Comparison of ENCODE assay signal across 8 mouse cellular contexts in genomic region chr1:134099516-134100235, GRCm38 (mm10). TPM values are rescaled to one million over a fixed set of nuclear protein-coding genes. Genes with fewer than 3 reads are reported as not detected.
DNase-seq lines count a peak whose midpoint lies in the region; ATAC-seq lines count a peak whose summit lies in the region.

No protein-coding gene starts in this region.

- DNase-seq in heart, adult 9 months (ENCODE audit: low spot score in 2 of 2), result no peak
- DNase-seq in embryonic facial prominence, embryonic 11.5 days (ENCODE audit: low spot score), result no peak
- DNase-seq in left cerebral cortex, postnatal 4 days, result no peak
- no peak for DNase-seq in left cerebral cortex, adult 8-10 months (ENCODE audit: low spot score in 2 of 2)
- no peak for DNase-seq in layer of hippocampus, postnatal 10 days (ENCODE audit: low spot score in 2 of 2)

- peak overlapping the region; percentile 97 for H3K27ac ChIP-seq in heart, embryonic 12.5 days (ENCODE audit: poor library complexity, severe bottlenecking)
- H3K27ac ChIP-seq in embryonic facial prominence, embryonic 11.5 days (replicated peaks; ENCODE audit: low read depth, low read length), result 0 out of 2 replicates have a peak overlapping the region, but pooled peaks have one; percentile 35
- peak overlapping the region; percentile 98 for H3K27ac ChIP-seq in liver, embryonic 16.5 days (ENCODE audit: low read length)

- H3K4me1 ChIP-seq in heart, embryonic 12.5 days (replicated peaks), result peaks cover 62% of the 10 kb centered on the region
- H3K4me1 ChIP-seq in embryonic facial prominence, embryonic 11.5 days (ENCODE audit: control insufficient read depth, insufficient read depth, low read length), result peaks cover 10% of the 10 kb centered on the region; the same call in 1 of the 2 replicates
- peaks cover 56% of the 10 kb centered on the region for H3K4me1 ChIP-seq in liver, embryonic 16.5 days (ENCODE audit: control insufficient read depth, low read depth, low read length)

- peak overlapping the region; percentile 38; the same call in 1 of the 2 replicates for H3K9ac ChIP-seq in heart, embryonic 12.5 days
- peak overlapping the region; percentile 44 for H3K9ac ChIP-seq in embryonic facial prominence, embryonic 11.5 days (replicated peaks; ENCODE audit: low read length)
- peak overlapping the region; percentile 65 for H3K9ac ChIP-seq in liver, embryonic 16.5 days (ENCODE audit: low read depth, low read length)

- peak overlapping the region; percentile 61 for H3K4me2 ChIP-seq in heart, embryonic 12.5 days
- H3K4me2 ChIP-seq in embryonic facial prominence, embryonic 11.5 days (ENCODE audit: low read depth, low read length), result peak overlapping the region; percentile 69
- H3K4me2 ChIP-seq in liver, embryonic 16.5 days (ENCODE audit: low read depth, low read length), result peak overlapping the region; percentile 59

- ATAC-seq in heart, embryonic 12.5 days (ENCODE audit: insufficient number of reproducible peaks, low FRiP score), result no peak; the same call in 1 of the 2 replicates
- ATAC-seq in embryonic facial prominence, embryonic 11.5 days (replicated peaks; ENCODE audit: insufficient number of reproducible peaks, low FRiP score, low TSS enrichment, low read depth), result peak; percentile 5; the same call in 1 of the 2 replicates
- ATAC-seq in inflammation-experienced regulatory T-cells, adult 6 months, result peak; percentile 36
- ATAC-seq in liver, embryonic 16.5 days (ENCODE audit: low read depth), result peak; percentile 28; the same call in 1 of the 2 replicates

- WGBS in heart, embryonic 12.5 days, result 19% methylated on average over 12 of the region's 12 CpGs
- WGBS in embryonic facial prominence, embryonic 11.5 days, result 27% methylated on average over 12 of the region's 12 CpGs
- WGBS in liver, embryonic 16.5 days (ENCODE audit: insufficient replicate concordance), result 25% methylated on average over 12 of the region's 12 CpGs

- no peaks in the 10 kb centered on the region for H3K9me3 ChIP-seq in heart, embryonic 12.5 days (replicated peaks)
- no peaks in the 10 kb centered on the region for H3K9me3 ChIP-seq in embryonic facial prominence, embryonic 11.5 days (replicated peaks; ENCODE audit: control insufficient read depth, low read length)
- no peaks in the 10 kb centered on the region for H3K9me3 ChIP-seq in liver, embryonic 16.5 days (replicated peaks; ENCODE audit: control insufficient read depth, low read length)

- H3K27me3 ChIP-seq in heart, embryonic 12.5 days (replicated peaks), result no peaks in the 10 kb centered on the region
- H3K27me3 ChIP-seq in embryonic facial prominence, embryonic 11.5 days (ENCODE audit: control insufficient read depth, insufficient read depth, low read length), result no peaks in the 10 kb centered on the region
- no peaks in the 10 kb centered on the region for H3K27me3 ChIP-seq in liver, embryonic 16.5 days (ENCODE audit: control insufficient read depth, insufficient read depth, low read depth, low read length)

- H3K4me3 ChIP-seq in heart, embryonic 12.5 days, result peak overlapping the region; percentile 36
- peak overlapping the region; percentile 41 for H3K4me3 ChIP-seq in embryonic facial prominence, embryonic 11.5 days (ENCODE audit: low read depth, low read length)
- peak overlapping the region; percentile 59 for H3K4me3 ChIP-seq in liver, embryonic 16.5 days (ENCODE audit: low read depth, low read length)

- H3K36me3 ChIP-seq in heart, embryonic 12.5 days, result no peaks in the 10 kb centered on the region
- no peaks in the 10 kb centered on the region for H3K36me3 ChIP-seq in embryonic facial prominence, embryonic 11.5 days (replicated peaks; ENCODE audit: control insufficient read depth, insufficient read depth, low read depth, low read length)
- H3K36me3 ChIP-seq in liver, embryonic 16.5 days (ENCODE audit: control insufficient read depth, insufficient read depth), result no peaks in the 10 kb centered on the region

- intact Hi-C loops in left cerebral cortex, postnatal 4 days (cut with DNase I), result no loop called here

RNA-seq across cellular contexts. Expression of gene Chit1, which starts 11.4 kb away (rescaled TPM):
- 0.32 and 0.49 TPM in 2 replicates for polyA plus RNA-seq in heart, embryonic 12.5 days (2016; fragmentation: Nextera tagmentation; extraction: Ambion mirVana)
- not detected in 2 replicates for polyA plus RNA-seq in embryonic facial prominence, embryonic 11.5 days (2014; fragmentation: Nextera tagmentation; extraction: Ambion mirVana)
- not detected for polyA plus RNA-seq in inflammation-experienced regulatory T-cells, adult 6 months (2017; shearing (Covaris generic))
- 0.19 and 0.20 TPM in 2 replicates for polyA plus RNA-seq in liver, embryonic 16.5 days (2015; fragmentation: Nextera tagmentation; extraction: Ambion mirVana)
- under 1 TPM; 0.48 to 0.54 TPM for total RNA-seq in left cerebral cortex, postnatal 4 days (2021)
- total RNA-seq in left cerebral cortex, adult 8-10 months (2022), result under 1 TPM in 1 of 4 experiments, not detected in 3; 0.19 TPM
- total RNA-seq in layer of hippocampus, postnatal 10 days (2021), result under 1 TPM; 0.51 to 0.53 TPM

RNA-seq across cellular contexts. Expression of gene Btg2, which starts 20.8 kb away (rescaled TPM):
- 37.8 and 40.4 TPM in 2 replicates for polyA plus RNA-seq in heart, embryonic 12.5 days (2016; fragmentation: Nextera tagmentation; extraction: Ambion mirVana)
- polyA plus RNA-seq in embryonic facial prominence, embryonic 11.5 days (2014; fragmentation: Nextera tagmentation; extraction: Ambion mirVana), result 38.1 and 38.9 TPM in 2 replicates
- polyA plus RNA-seq in inflammation-experienced regulatory T-cells, adult 6 months (2017; shearing (Covaris generic)), result 100 to 1,000 TPM; 168 to 251 (median 221) TPM
- polyA plus RNA-seq in liver, embryonic 16.5 days (2015; fragmentation: Nextera tagmentation; extraction: Ambion mirVana), result 107 and 109 TPM in 2 replicates
- 1 to 10 TPM; 7.9 to 8.1 TPM for total RNA-seq in left cerebral cortex, postnatal 4 days (2021)
- 10 to 100 TPM; 11.3 to 21.4 (median 12.1) TPM for total RNA-seq in left cerebral cortex, adult 8-10 months (2022)
- total RNA-seq in layer of hippocampus, postnatal 10 days (2021), result 10 to 100 TPM; 13.1 to 14.3 TPM

Comparison
In these comparisons a context has a peak if more than half of its experiments do, and no peak if none do; other contexts are left out.
1. H3K27ac ChIP-seq: peak in every context shown above with its lines; median percentile 98 in liver, embryonic 16.5 days; 97 in heart, embryonic 12.5 days; 35 in embryonic facial prominence, embryonic 11.5 days.